Mouse (Mus musculus) spleen, adult 2 months (tissue): ENCODE measurements around the gene Pbld2. TPM values are rescaled to one million over a fixed set of nuclear protein-coding genes. Genes with fewer than 3 reads are reported as not detected.

Source experiments
- DNase-seq, 2 experiments: peaks; one replicate each; pipeline versions ENCODE4 v3.0.0 to v3.0.0-alpha.2; 2012 to 2021; ENCODE audit warnings: low spot score in 2 of 2, low read depth in 1 of 2
- H3K27ac ChIP-seq: fragments of 200-500 bp; 2 replicates; pipeline ENCODE4 v1.5.1; 2012; ENCODE audit warnings: low read length, inconsistent platforms; ENCODE audit not compliant: insufficient read depth
- H3K27me3 ChIP-seq: fragments of 200-500 bp; 2 replicates; pipeline ENCODE4 v1.6.1; 2012; ENCODE audit warnings: mild to moderate bottlenecking, moderate library complexity, low read length, inconsistent platforms; ENCODE audit not compliant: control insufficient read depth, insufficient read depth
- H3K36me3 ChIP-seq: fragments of 200-500 bp; 2 replicates; pipeline ENCODE4 v1.6.1; 2012; ENCODE audit warnings: mild to moderate bottlenecking, low read length, inconsistent platforms; ENCODE audit not compliant: control insufficient read depth, insufficient read depth
- H3K4me1 ChIP-seq: fragments of 200-500 bp; 2 replicates; pipeline ENCODE4 v1.6.1; 2011; ENCODE audit warnings: inconsistent platforms; ENCODE audit not compliant: control insufficient read depth, insufficient read depth, insufficient read length
- H3K4me3 ChIP-seq: fragments of 200-500 bp; 2 replicates; pipeline ENCODE4 v1.5.1; 2011; ENCODE audit warnings: mild to moderate bottlenecking, inconsistent platforms; ENCODE audit not compliant: insufficient read depth, insufficient read length; ENCODE audit errors: extremely low read depth
- CTCF ChIP-seq: fragments of 200-500 bp; IDR thresholded peaks from 2 replicates; pipeline ENCODE4 v1.5.1; 2011; ENCODE audit warnings: mild to moderate bottlenecking, inconsistent platforms; ENCODE audit not compliant: insufficient read depth, insufficient read length, insufficient replicate concordance; ENCODE audit errors: extremely low read depth
- POLR2A ChIP-seq: fragments of 200-500 bp; IDR thresholded peaks from 2 replicates; pipeline ENCODE4 v1.6.1; 2011; ENCODE audit warnings: low read depth, low read length, inconsistent platforms
- WGBS: fragments of 180-500 bp; shearing (Covaris S2); methylation state at CpG from one replicate; pipeline ENCODE4 v1.1.7; 2018; 5-methylcytosine and 5-hydroxymethylcytosine counted together
- polyA plus RNA-seq: library from polyadenylated mRNA; depleted of rRNA; stranded (reverse); fragments of >200 nt; gene quantifications from 2 replicates; pipeline ENCODE4 v1.2.3, GENCODE M21; 2012

The Pbld2 gene
- polyA plus RNA-seq, 1 experiment: 0.74 TPM

GRCm38 (mm10) chr10:63025016-63025415 lies 901 bp downstream of the Pbld2 start:
- H3K4me3 ChIP-seq: 0 out of 2 replicates have a peak overlapping the region, but pooled peaks have one; percentile 64
- peaks cover 11% of the 10 kb centered on the region for H3K4me1 ChIP-seq
- peak in 1 of 2 experiments; percentile 31 for DNase-seq
- H3K36me3 ChIP-seq: no peaks in the 10 kb centered on the region
- no peak for TF ChIP-seq POLR2A
- TF ChIP-seq CTCF: no peak
- H3K27me3 ChIP-seq: no peaks in the 10 kb centered on the region
- H3K27ac ChIP-seq: no peak overlapping the region
- 17% methylated on average over 2 of the region's 2 CpGs for WGBS

GRCm38 (mm10) chr10:63025491-63026011 lies 1.4 kb downstream of the Pbld2 start:
- DNase-seq: no peak
- TF ChIP-seq CTCF: no peak
- no peak for TF ChIP-seq POLR2A
- Histone ChIP-seq H3K4me1 (peaks cover 11% of the 10 kb centered on the region), H3K4me3 (no peak overlapping the region), H3K27me3 (no peaks in the 10 kb centered on the region), H3K27ac (no peak overlapping the region), H3K36me3 (no peaks in the 10 kb centered on the region)
- 55% methylated on average over 6 of the region's 6 CpGs for WGBS

GRCm38 (mm10) chr10:63026156-63026794 lies 2.2 kb downstream of the Pbld2 start:
- no peaks in the 10 kb centered on the region for H3K36me3 ChIP-seq
- no peak overlapping the region for H3K27ac ChIP-seq
- H3K4me3 ChIP-seq: no peak overlapping the region
- H3K27me3 ChIP-seq: no peaks in the 10 kb centered on the region
- TF ChIP-seq CTCF: no peak
- no peak for TF ChIP-seq POLR2A
- WGBS: 77% methylated on average over 8 of the region's 8 CpGs
- H3K4me1 ChIP-seq: peaks cover 7% of the 10 kb centered on the region; the same call in 1 of the 2 replicates
- DNase-seq: no peak

GRCm38 (mm10) chr10:63026795-63027160 lies 2.7 kb downstream of the Pbld2 start:
- Histone ChIP-seq H3K36me3 (no peaks in the 10 kb centered on the region), H3K4me3 (no peak overlapping the region), H3K4me1 (peaks cover 6% of the 10 kb centered on the region; the same call in 1 of the 2 replicates), H3K27ac (no peak overlapping the region), H3K27me3 (no peaks in the 10 kb centered on the region)
- DNase-seq: no peak
- WGBS: 90% methylated on average over 6 of the region's 6 CpGs
- TF ChIP-seq CTCF (no peak), POLR2A (no peak)

- H3K27ac ChIP-seq: no peak overlapping the region
- peaks cover 4% of the 10 kb centered on the region; the same call in 1 of the 2 replicates for H3K4me1 ChIP-seq
- H3K4me3 ChIP-seq: no peak overlapping the region
- 93% methylated on average over 10 of the region's 10 CpGs for WGBS
- no peaks in the 10 kb centered on the region for H3K36me3 ChIP-seq
- TF ChIP-seq CTCF: no peak
- TF ChIP-seq POLR2A: no peak
- no peak for DNase-seq
- no peaks in the 10 kb centered on the region for H3K27me3 ChIP-seq
Observed at GRCm38 (mm10) chr10:63027376-63028161, 3.5 kb downstream of the Pbld2 start.

- Histone ChIP-seq H3K27ac (no peak overlapping the region), H3K4me1 (peaks cover 4% of the 10 kb centered on the region; the same call in 1 of the 2 replicates), H3K4me3 (no peak overlapping the region), H3K27me3 (no peaks in the 10 kb centered on the region), H3K36me3 (no peaks in the 10 kb centered on the region)
- no peak for TF ChIP-seq POLR2A
- no peak for TF ChIP-seq CTCF
- WGBS: 97% methylated on average over 4 of the region's 4 CpGs
- no peak for DNase-seq
Observed at GRCm38 (mm10) chr10:63028396-63028795, 4.3 kb downstream of the Pbld2 start.
